Mouse (Mus musculus) stomach, embryonic 14.5 days (tissue): Measurements from ENCODE around the gene 4930442H23Rik. TPM values are rescaled to one million over a fixed set of nuclear protein-coding genes. Genes with fewer than 3 reads are reported as not detected.
"Not testable (repeated sequence)": the region's sequence is repeated elsewhere in the genome, so short reads cannot be mapped to it uniquely, and the experiment has no call there.

Source experiments
- ATAC-seq: fragments of 200-750 bp; cut with Nextera tagmentation; 2 replicates; pipeline ENCODE4 v1.8.0; 2017; ENCODE audit warnings: low read depth, moderate TSS enrichment; ENCODE audit not compliant: insufficient number of reproducible peaks, insufficient read depth, low FRiP score
- H3K27ac ChIP-seq: fragments of 300-500 bp; sonication (generic); 2 replicates; pipeline ENCODE4 v1.5.1; 2014; ENCODE audit warnings: mild to moderate bottlenecking, low read length, moderate library complexity, mixed read lengths
- H3K27me3 ChIP-seq: fragments of 300-500 bp; sonication (generic); 2 replicates; pipeline ENCODE4 v1.6.1; 2014; ENCODE audit warnings: low read length, control low read depth, mixed read lengths; ENCODE audit not compliant: control insufficient read depth, insufficient read depth
- H3K36me3 ChIP-seq: fragments of 300-500 bp; sonication (generic); 2 replicates; pipeline ENCODE4 v1.6.1; 2014; ENCODE audit warnings: mild to moderate bottlenecking, control low read depth, low read length, moderate library complexity, mixed read lengths; ENCODE audit not compliant: control insufficient read depth, insufficient read depth
- H3K4me1 ChIP-seq: fragments of 300-500 bp; sonication (generic); 2 replicates; pipeline ENCODE4 v1.6.1; 2014; ENCODE audit warnings: low read length, control low read depth, mixed read lengths; ENCODE audit not compliant: control insufficient read depth, insufficient read depth
- H3K4me2 ChIP-seq: fragments of 300-500 bp; sonication (generic); replicated peaks from 2 replicates; pipeline ENCODE4 v1.6.1; 2014; ENCODE audit warnings: low read depth, low read length, control low read depth
- H3K4me3 ChIP-seq: fragments of 300-500 bp; sonication (generic); 2 replicates; pipeline ENCODE4 v1.5.1; 2014; ENCODE audit warnings: low read depth, low read length, control low read depth
- H3K9ac ChIP-seq: fragments of 300-500 bp; sonication (generic); replicated peaks from 2 replicates; pipeline ENCODE4 v1.6.1; 2014; ENCODE audit warnings: low read depth, mild to moderate bottlenecking, control low read depth, low read length, moderate library complexity, mixed read lengths
- H3K9me3 ChIP-seq: fragments of 300-500 bp; sonication (generic); 2 replicates; pipeline ENCODE4 v1.6.1; 2016; ENCODE audit warnings: low read depth, low read length, control low read depth; ENCODE audit not compliant: control insufficient read depth
- WGBS: fragments of 180-500 bp; shearing (Covaris S2); extraction: QIAGEN DNeasy Blood & Tissue Kit; methylation state at CpG from one replicate; pipeline ENCODE4 v1.1.7; 2014; 5-methylcytosine and 5-hydroxymethylcytosine counted together
- polyA plus RNA-seq: library from polyadenylated mRNA; unstranded; fragments of >200 nt; fragmentation: Nextera tagmentation; extraction: Ambion mirVana; gene quantifications from 2 replicates; pipeline ENCODE4 v1.2.1, GENCODE M21; 2014

4930442H23Rik gene
- polyA plus RNA-seq, 1 experiment from 2014 or later = not detected

- ATAC-seq = no peak
- peak overlapping the region; percentile 100 for H3K4me3 ChIP-seq
- peaks cover 52% of the 10 kb centered on the region for H3K36me3 ChIP-seq
- H3K27me3 ChIP-seq = no peaks in the 10 kb centered on the region
- H3K27ac ChIP-seq = no peak overlapping the region; the same call in 1 of the 2 replicates
- H3K9ac ChIP-seq = peak overlapping the region; percentile 99; the same call in 1 of the 2 replicates
- no peaks in the 10 kb centered on the region for H3K9me3 ChIP-seq
- peaks cover 27% of the 10 kb centered on the region for H3K4me1 ChIP-seq
- WGBS = 64% methylated on average over 14 of the region's 14 CpGs
- H3K4me2 ChIP-seq = peak overlapping the region; percentile 92
These were observed 5.5 kb downstream of the 4930442H23Rik start for GRCm38 (mm10) chr10:81177958-81178712.

- H3K36me3 ChIP-seq = peaks cover 52% of the 10 kb centered on the region
- no peak for ATAC-seq
These were observed 6.1 kb downstream of the 4930442H23Rik start for GRCm38 (mm10) chr10:81177491-81177925.

DNA sequence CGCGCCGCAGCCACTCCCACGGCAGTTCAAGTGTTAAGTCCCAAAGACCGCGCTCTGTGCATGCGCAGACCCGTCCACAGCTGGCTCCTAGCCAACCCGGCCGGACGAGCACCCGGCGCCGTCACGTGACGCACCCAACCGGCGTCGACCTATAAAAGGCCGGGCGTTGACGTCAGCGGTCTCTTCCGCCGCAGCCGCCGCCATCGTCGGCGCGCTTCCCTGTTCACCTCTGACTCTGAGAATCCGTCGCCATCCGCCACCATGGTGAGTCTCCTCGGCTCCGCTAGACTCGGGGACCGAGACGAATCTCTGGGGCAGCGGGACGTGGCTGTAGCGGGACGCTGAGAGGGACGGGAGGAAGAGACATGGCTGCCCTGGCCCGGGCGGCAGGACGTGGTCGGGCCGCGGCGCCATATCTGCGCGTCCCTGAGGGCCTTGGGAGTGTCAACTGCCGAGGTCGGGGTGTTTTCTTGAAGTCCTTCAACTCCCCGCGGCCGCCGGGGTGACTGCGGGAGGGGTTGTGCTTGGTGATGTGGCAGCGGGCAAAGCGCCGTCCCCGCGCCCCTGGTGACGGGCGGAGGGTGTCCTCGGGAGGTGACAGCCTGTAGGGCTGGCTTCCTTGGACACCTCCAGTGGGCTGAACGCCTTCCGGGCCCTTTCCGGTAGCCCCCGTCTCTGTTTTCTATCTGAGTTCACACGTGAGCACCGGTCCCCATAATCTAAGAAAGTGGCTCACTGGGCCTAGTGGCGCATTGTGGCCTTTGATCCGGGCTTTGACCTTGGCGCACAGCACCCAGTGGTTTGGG is 7.0 kb downstream of the 4930442H23Rik start, which contains the start of gene Eef2:
TSS of gene Eef2 (plus strand) at position 166 of the 806 bp plus-strand sequence.
- ATAC-seq = peak; percentile 83
- H3K4me1 ChIP-seq = peaks cover 30% of the 10 kb centered on the region
- WGBS = 0% methylated on average over 77 of the region's 77 CpGs

More at GRCm38 (mm10) chr10:81177491-81177925, 6.1 kb downstream of the 4930442H23Rik start:
- Histone ChIP-seq H3K9ac (peak overlapping the region; percentile 99), H3K4me1 (peaks cover 30% of the 10 kb centered on the region), H3K9me3 (no peaks in the 10 kb centered on the region), H3K27me3 (no peaks in the 10 kb centered on the region), H3K4me3 (peak overlapping the region; percentile 100), H3K4me2 (peak overlapping the region; percentile 92), H3K27ac (peak overlapping the region; percentile 92)
- 13% methylated on average over 16 of the region's 16 CpGs for WGBS

GRCm38 (mm10) chr10:81175936-81176465 is 7.6 kb downstream of the 4930442H23Rik start:
- peak overlapping the region; percentile 69 for H3K27ac ChIP-seq
- H3K9me3 ChIP-seq = no peaks in the 10 kb centered on the region
- no peaks in the 10 kb centered on the region for H3K27me3 ChIP-seq
- peak overlapping the region; percentile 37 for H3K4me2 ChIP-seq
- no peak overlapping the region for H3K9ac ChIP-seq
- H3K36me3 ChIP-seq = peaks cover 38% of the 10 kb centered on the region
- WGBS = 4% methylated on average over 13 of the region's 13 CpGs
- ATAC-seq = 0 out of 2 replicates have a peak, but pooled peaks have one; percentile 1
- H3K4me1 ChIP-seq = peaks cover 30% of the 10 kb centered on the region
- H3K4me3 ChIP-seq = peak overlapping the region; percentile 100

More for the DNA sequence above, 7.0 kb downstream of the 4930442H23Rik start, which contains the start of gene Eef2:
- peak within 1 kb of the TSS; percentile 92 for H3K27ac ChIP-seq
- peak within 1 kb of the TSS; percentile 92 for H3K4me2 ChIP-seq
- H3K36me3 ChIP-seq = peaks cover 45% of the 10 kb centered on the region
- peak within 1 kb of the TSS; percentile 100 for H3K4me3 ChIP-seq
- no peaks in the 10 kb centered on the region for H3K27me3 ChIP-seq
- H3K9ac ChIP-seq = peak within 1 kb of the TSS; percentile 99
- H3K9me3 ChIP-seq = no peaks in the 10 kb centered on the region

DNA sequence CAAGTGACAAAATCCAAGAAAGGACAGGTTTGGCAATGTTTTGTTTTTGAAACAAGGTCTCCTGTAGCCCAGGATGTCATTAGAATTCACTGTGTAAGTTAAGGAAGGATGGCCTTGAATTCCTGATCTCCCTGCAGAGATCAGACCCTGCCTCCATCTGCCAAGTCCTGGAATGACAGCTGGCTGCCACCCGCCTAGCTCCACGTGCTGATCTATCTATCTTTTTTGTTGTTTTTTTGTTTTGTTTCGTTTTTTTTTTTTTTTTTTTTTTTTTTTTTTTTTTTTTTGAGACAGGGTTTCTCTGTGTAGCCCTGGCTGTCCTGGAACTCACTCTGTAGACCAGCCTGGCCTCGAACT is 8.3 kb downstream of the 4930442H23Rik start:
- not testable (repeated sequence) for ATAC-seq, H3K9ac ChIP-seq, H3K9me3 ChIP-seq, H3K27ac ChIP-seq, H3K27me3 ChIP-seq, H3K4me3 ChIP-seq
- peak overlapping the region; percentile 69; the same call in 1 of the 2 replicates for H3K4me2 ChIP-seq
- peaks cover 31% of the 10 kb centered on the region for H3K36me3 ChIP-seq
- WGBS = 11% methylated on average over 4 of the region's 4 CpGs
- H3K4me1 ChIP-seq = peaks cover 30% of the 10 kb centered on the region

GRCm38 (mm10) chr10:81174617-81175344 is 8.9 kb downstream of the 4930442H23Rik start:
- Histone ChIP-seq H3K9me3 (no peaks in the 10 kb centered on the region), H3K27ac (peak overlapping the region; percentile 71; the same call in 1 of the 2 replicates), H3K4me3 (peak overlapping the region; percentile 30), H3K9ac (no peak overlapping the region; the same call in 1 of the 2 replicates), H3K4me1 (peaks cover 30% of the 10 kb centered on the region), H3K27me3 (no peaks in the 10 kb centered on the region), H3K36me3 (peaks cover 26% of the 10 kb centered on the region), H3K4me2 (peak overlapping the region; percentile 69)
- peak; percentile 57; the same call in 1 of the 2 replicates for ATAC-seq
- WGBS = 3% methylated on average over 29 of the region's 29 CpGs

DNA sequence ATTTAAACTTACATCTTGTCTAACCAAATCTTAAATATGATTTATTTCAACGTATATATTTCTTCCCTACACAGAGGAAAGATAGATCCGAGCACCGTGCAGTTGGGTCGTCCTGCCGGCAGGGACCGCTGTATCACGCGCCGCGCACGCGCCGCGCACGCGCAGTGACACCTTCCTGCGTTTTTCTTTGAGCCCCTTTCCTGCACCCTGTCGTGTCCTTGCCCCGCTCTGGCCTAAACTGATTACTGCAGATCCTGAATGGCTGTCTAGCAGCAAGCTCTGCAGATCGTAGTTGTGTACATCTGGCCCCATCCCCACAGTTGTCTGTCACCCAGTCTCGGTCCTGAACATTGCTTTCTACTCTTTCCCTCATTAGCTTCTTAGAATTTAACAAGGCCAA is 10.5 kb downstream of the 4930442H23Rik start:
- H3K9me3 ChIP-seq = no peaks in the 10 kb centered on the region
- no peaks in the 10 kb centered on the region for H3K27me3 ChIP-seq
- peak overlapping the region; percentile 29 for H3K4me2 ChIP-seq
- H3K27ac ChIP-seq = peak overlapping the region; percentile 90
- no peak for ATAC-seq
- peaks cover 9% of the 10 kb centered on the region for H3K36me3 ChIP-seq
- H3K4me1 ChIP-seq = peaks cover 25% of the 10 kb centered on the region
- no peak overlapping the region for H3K4me3 ChIP-seq
- WGBS = 9% methylated on average over 21 of the region's 21 CpGs
- no peak overlapping the region; the same call in 1 of the 2 replicates for H3K9ac ChIP-seq
